Comparison of ENCODE assay signal across 8 mouse cellular contexts in genomic region chr14:75445281-75445947, GRCm38 (mm10). TPM values are rescaled to one million over a fixed set of nuclear protein-coding genes. Genes with fewer than 3 reads are reported as not detected.
A peak's percentile ranks its signal among the peaks of the same experiment; 100 is the strongest.
DNase-seq lines count a peak whose midpoint lies in the region; ATAC-seq and TF ChIP-seq lines count a peak whose summit lies in the region.

No protein-coding gene starts in this region.

- peak; percentile 90 for DNase-seq in MN1 (ENCODE audit: low spot score)
- DNase-seq in cerebellum, adult 11 months, result peak; percentile 20
- DNase-seq in forelimb bud, embryonic 11.5 days (ENCODE audit: low read depth, low spot score), result peak; percentile 81
- DNase-seq in hindbrain, embryonic 11.5 days (ENCODE audit: low spot score), result peak; percentile 78
- DNase-seq in layer of hippocampus, postnatal 10 days (ENCODE audit: low spot score in 2 of 2), result peak; percentile 77 to 78
- peak; percentile 93 for DNase-seq in thymus, postnatal 14 days

- H3K9ac ChIP-seq in hindbrain, embryonic 11.5 days (ENCODE audit: low read depth, low read length), result peak overlapping the region; percentile 28
- no peak overlapping the region for H3K9ac ChIP-seq in lung, embryonic 15.5 days

- TF ChIP-seq CTCF in olfactory bulb, adult 2 months (IDR thresholded peaks at IDR 0.05; ENCODE audit: insufficient read depth, low read depth, low read length), result no peak

- peak overlapping the region; percentile 47 for H3K4me2 ChIP-seq in hindbrain, embryonic 11.5 days (replicated peaks; ENCODE audit: low read depth, low read length)
- peak overlapping the region; percentile 60 for H3K4me2 ChIP-seq in lung, embryonic 15.5 days

- peak overlapping the region; percentile 21 for H3K4me3 ChIP-seq in hindbrain, embryonic 11.5 days (ENCODE audit: low read depth, low read length)
- peak overlapping the region; percentile 25 for H3K4me3 ChIP-seq in lung, embryonic 15.5 days
- H3K4me3 ChIP-seq in olfactory bulb, adult 2 months (ENCODE audit: insufficient read depth, low read depth, low read length), result peak overlapping the region; percentile 31

- no peak for TF ChIP-seq POLR2A in olfactory bulb, adult 2 months (IDR thresholded peaks at IDR 0.05; ENCODE audit: insufficient read depth, low read depth, low read length)

- H3K36me3 ChIP-seq in hindbrain, embryonic 11.5 days (ENCODE audit: control insufficient read depth, insufficient read depth, low read length), result no peaks in the 10 kb centered on the region
- no peaks in the 10 kb centered on the region for H3K36me3 ChIP-seq in lung, embryonic 15.5 days

- 14% methylated on average over 15 of the region's 15 CpGs for WGBS in hindbrain, embryonic 11.5 days
- WGBS in lung, embryonic 15.5 days, result 3% methylated on average over 15 of the region's 15 CpGs
- WGBS in olfactory bulb, adult 2 months, result 2% methylated on average over 15 of the region's 15 CpGs

- H3K9me3 ChIP-seq in hindbrain, embryonic 11.5 days (ENCODE audit: control insufficient read depth, low read length), result no peaks in the 10 kb centered on the region
- H3K9me3 ChIP-seq in lung, embryonic 15.5 days, result no peaks in the 10 kb centered on the region

- ATAC-seq in hindbrain, embryonic 11.5 days (ENCODE audit: low FRiP score), result peak; percentile 85
- peak; percentile 85 for ATAC-seq in lung, embryonic 15.5 days (ENCODE audit: borderline replicate concordance, extremely low read depth, low FRiP score, low TSS enrichment)

- H3K27me3 ChIP-seq in hindbrain, embryonic 11.5 days (ENCODE audit: control insufficient read depth, insufficient read depth, low read length), result no peaks in the 10 kb centered on the region
- H3K27me3 ChIP-seq in lung, embryonic 15.5 days, result no peaks in the 10 kb centered on the region; the same call in 1 of the 2 replicates

- no peak overlapping the region for H3K27ac ChIP-seq in hindbrain, embryonic 11.5 days (ENCODE audit: low read depth, low read length)
- no peak overlapping the region for H3K27ac ChIP-seq in lung, embryonic 15.5 days
- H3K27ac ChIP-seq in olfactory bulb, adult 2 months (ENCODE audit: insufficient read depth, low read depth, low read length), result peak overlapping the region; percentile 96

- peaks cover 7% of the 10 kb centered on the region; the same call in 1 of the 2 replicates for H3K4me1 ChIP-seq in hindbrain, embryonic 11.5 days (replicated peaks; ENCODE audit: control insufficient read depth, insufficient read depth, low read length)
- H3K4me1 ChIP-seq in lung, embryonic 15.5 days, result peaks cover 10% of the 10 kb centered on the region
- peaks cover 15% of the 10 kb centered on the region for H3K4me1 ChIP-seq in olfactory bulb, adult 2 months (ENCODE audit: control insufficient read depth, insufficient read depth, low read length)

RNA-seq across cellular contexts. Expression of gene Siah3, which starts 10.4 kb away (rescaled TPM):
- polyA plus RNA-seq in hindbrain, embryonic 11.5 days (2014; fragmentation: Nextera tagmentation; extraction: Ambion mirVana), result 2.2 and 2.4 TPM in 2 replicates
- 10 to 100 TPM; 11.4 to 13.6 TPM for total RNA-seq in layer of hippocampus, postnatal 10 days (2021)
- polyA plus RNA-seq in lung, embryonic 15.5 days (2015; fragmentation: Nextera tagmentation; extraction: Ambion mirVana), result not detected in 2 replicates
- polyA plus RNA-seq in olfactory bulb, adult 2 months (2012; ENCODE audit: insufficient read depth, insufficient read length, low replicate concordance, missing spikeins), result not detected in 2 replicates

Comparison
In these comparisons a context has a peak if more than half of its experiments do, and no peak if none do; other contexts are left out.
1. DNase-seq: peak in every context shown above with its lines; median percentile 93 in thymus, postnatal 14 days; 90 in MN1; 81 in forelimb bud, embryonic 11.5 days; 78 in hindbrain, embryonic 11.5 days; 78 in layer of hippocampus, postnatal 10 days; 20 in cerebellum, adult 11 months.